Mouse (Mus musculus): ENCODE results near the gene Rara.
"Not testable (repeated sequence)": the region's sequence is repeated elsewhere in the genome, so short reads cannot be mapped to it uniquely, and the experiment has no call there.

Gene Rara

GRCm38 (mm10) chr11:98927438-98928076 lies at the start of gene Rara:
Rara (plus strand) TSS chr11:98927818.
- no peak for DNase-seq (ENCODE audit: low read depth in 2 of 2, low spot score in 2 of 2)

GRCm38 (mm10) chr11:98887703-98888102 lies 39.9 kb upstream of the Rara start:
- DNase-seq (ENCODE audit: low read depth in 2 of 2, low spot score in 2 of 2): no peak

- DNase-seq (ENCODE audit: low read depth in 2 of 2, low spot score in 2 of 2): no peak
Measured at GRCm38 (mm10) chr11:98889077-98889476, 38.5 kb upstream of the Rara start.

- DNase-seq (ENCODE audit: low read depth in 2 of 2, low spot score in 2 of 2): no peak
Measured at GRCm38 (mm10) chr11:98889977-98890376, 37.6 kb upstream of the Rara start.

- no peak for DNase-seq (ENCODE audit: low read depth in 2 of 2, low spot score in 2 of 2)
Measured at GRCm38 (mm10) chr11:98892426-98892825, 35.2 kb upstream of the Rara start.

GRCm38 (mm10) chr11:98900529-98901125 lies 27.0 kb upstream of the Rara start:
- peak; percentile 20 to 28 for DNase-seq (ENCODE audit: low read depth in 2 of 2, low spot score in 2 of 2)

GRCm38 (mm10) chr11:98902621-98903245 lies 24.9 kb upstream of the Rara start:
- no peak for DNase-seq (ENCODE audit: low read depth in 2 of 2, low spot score in 2 of 2)

GRCm38 (mm10) chr11:98904577-98904976 lies 23.0 kb upstream of the Rara start:
- DNase-seq (ENCODE audit: low read depth in 2 of 2, low spot score in 2 of 2): no peak

- DNase-seq (ENCODE audit: low read depth in 2 of 2, low spot score in 2 of 2): no peak
Measured at GRCm38 (mm10) chr11:98905033-98905432, 22.6 kb upstream of the Rara start.

- no peak for DNase-seq (ENCODE audit: low read depth in 2 of 2, low spot score in 2 of 2)
Measured at GRCm38 (mm10) chr11:98905583-98905982, 22.0 kb upstream of the Rara start.

- DNase-seq (ENCODE audit: low read depth in 2 of 2, low spot score in 2 of 2): no peak
Measured at GRCm38 (mm10) chr11:98907063-98907436, 20.6 kb upstream of the Rara start.

GRCm38 (mm10) chr11:98907437-98908173 lies 20.0 kb upstream of the Rara start, which contains the start of gene Cdc6:
Cdc6 (plus strand) TSS chr11:98907801.
- peak; percentile 82 to 88 for DNase-seq (ENCODE audit: low read depth in 2 of 2, low spot score in 2 of 2)

GRCm38 (mm10) chr11:98909654-98910053 lies 18.0 kb upstream of the Rara start:
- peak; percentile 74 to 85 for DNase-seq (ENCODE audit: low read depth in 2 of 2, low spot score in 2 of 2)

GRCm38 (mm10) chr11:98910415-98910814 lies 17.2 kb upstream of the Rara start:
- no peak for DNase-seq (ENCODE audit: low read depth in 2 of 2, low spot score in 2 of 2)

- no peak for DNase-seq (ENCODE audit: low read depth in 2 of 2, low spot score in 2 of 2)
Measured at GRCm38 (mm10) chr11:98911498-98911897, 16.1 kb upstream of the Rara start.

- DNase-seq (ENCODE audit: low read depth in 2 of 2, low spot score in 2 of 2): no peak
Measured at GRCm38 (mm10) chr11:98914196-98914595, 13.4 kb upstream of the Rara start.

GRCm38 (mm10) chr11:98916376-98916775 lies 11.2 kb upstream of the Rara start:
- peak in 1 of 2 experiments; percentile 62 for DNase-seq (ENCODE audit: low read depth in 2 of 2, low spot score in 2 of 2)

- no peak for DNase-seq (ENCODE audit: low read depth in 2 of 2, low spot score in 2 of 2)
Measured at GRCm38 (mm10) chr11:98917428-98918005, 10.1 kb upstream of the Rara start.

GRCm38 (mm10) chr11:98918231-98918630 lies 9.4 kb upstream of the Rara start:
- no peak for DNase-seq (ENCODE audit: low read depth in 2 of 2, low spot score in 2 of 2)

GRCm38 (mm10) chr11:98919009-98919408 lies 8.6 kb upstream of the Rara start:
- no peak for DNase-seq (ENCODE audit: low read depth in 2 of 2, low spot score in 2 of 2)

GRCm38 (mm10) chr11:98921813-98922212 lies 5.8 kb upstream of the Rara start:
- DNase-seq (ENCODE audit: low read depth in 2 of 2, low spot score in 2 of 2): not testable (repeated sequence)
